Mouse (Mus musculus): ENCODE measurements around the gene Wdr31.
A peak's percentile ranks its signal among the peaks of the same experiment; 100 is the strongest.
"Not testable (repeated sequence)": the region's sequence is repeated elsewhere in the genome, so short reads cannot be mapped to it uniquely, and the experiment has no call there.

DNA sequence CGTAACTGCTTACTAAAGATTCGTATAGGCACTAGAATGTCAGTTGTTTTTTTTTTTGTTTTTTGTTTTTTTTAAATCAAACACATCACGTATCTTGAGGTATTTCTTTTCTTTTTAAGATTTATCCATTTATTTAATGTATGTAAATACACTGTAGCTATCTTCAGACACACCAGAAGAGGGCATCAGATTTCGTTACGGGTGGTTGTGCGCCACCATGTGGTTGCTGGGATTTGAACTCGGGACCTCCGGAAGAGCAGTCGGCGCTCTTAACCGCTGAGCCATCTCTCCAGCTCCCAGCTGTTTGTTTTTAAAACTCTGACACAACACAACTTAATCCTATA is 8.9 kb upstream of the Wdr31 start:
- peak; percentile 20 for TF ChIP-seq CTCF (conservative IDR thresholded peaks at IDR 0.05; ENCODE audit: low read length)
- not testable (repeated sequence) for TF ChIP-seq POU5F1 (IDR thresholded peaks at IDR 0.05; ENCODE audit: borderline replicate concordance, low read length)
